Comparison of ENCODE assay signal across 8 mouse cellular contexts in the genomic region with DNA sequence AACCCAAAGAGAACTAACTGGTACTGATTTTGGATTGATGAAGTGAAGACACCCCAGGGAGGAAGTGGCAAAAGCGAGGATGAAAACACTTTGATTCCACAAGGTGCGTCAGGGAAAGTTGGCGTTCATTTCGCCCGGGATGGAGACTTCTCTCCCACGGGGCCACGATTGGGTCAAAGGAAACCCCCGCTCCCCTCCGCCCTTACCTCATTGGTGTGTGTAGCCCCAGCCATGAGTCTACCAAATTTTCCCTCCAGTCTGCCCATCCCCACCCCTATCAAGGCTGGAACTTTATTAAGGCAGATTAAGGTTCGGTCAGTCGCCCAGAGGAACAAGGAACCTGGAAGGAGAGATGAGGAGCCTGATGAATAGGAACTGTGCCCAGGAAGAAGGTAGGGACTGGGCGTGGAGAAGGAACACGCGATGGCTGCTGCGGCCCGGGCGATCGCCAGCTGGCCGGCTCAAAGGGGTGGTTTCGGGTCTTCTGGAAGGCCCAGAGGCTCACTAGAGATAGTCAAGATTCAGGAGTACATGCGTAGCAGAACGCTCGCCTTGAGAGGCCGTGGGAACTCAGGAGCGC. TPM values are rescaled to one million over a fixed set of nuclear protein-coding genes. Genes with fewer than 3 reads are reported as not detected.
DNase-seq lines count a peak whose midpoint lies in the region; ATAC-seq and TF ChIP-seq lines count a peak whose summit lies in the region.

A gene (plus strand): TSS at position 287 of the 580 bp plus-strand sequence.

- no peaks in the 10 kb centered on the region for H3K27me3 ChIP-seq in lung, postnatal 0 days (replicated peaks; ENCODE audit: insufficient read depth, low read length)
- H3K27me3 ChIP-seq in intestine, postnatal 0 days (replicated peaks; ENCODE audit: control insufficient read depth, insufficient read depth, low read length): no peaks in the 10 kb centered on the region
- H3K27me3 ChIP-seq in midbrain, embryonic 10.5 days (ENCODE audit: low read depth, poor library complexity, severe bottlenecking): peaks cover 8% of the 10 kb centered on the region

- peak within 1 kb of the TSS; percentile 66 for H3K4me3 ChIP-seq in lung, postnatal 0 days (ENCODE audit: low read depth, low read length)
- H3K4me3 ChIP-seq in intestine, postnatal 0 days (ENCODE audit: low read depth, low read length): peak within 1 kb of the TSS; percentile 85
- H3K4me3 ChIP-seq in midbrain, embryonic 10.5 days: peak within 1 kb of the TSS; percentile 89

- H3K9me3 ChIP-seq in lung, postnatal 0 days (ENCODE audit: low read length): no peaks in the 10 kb centered on the region
- H3K9me3 ChIP-seq in intestine, postnatal 0 days (ENCODE audit: control insufficient read depth): no peaks in the 10 kb centered on the region
- no peaks in the 10 kb centered on the region for H3K9me3 ChIP-seq in midbrain, embryonic 10.5 days (replicated peaks)

- peak within 1 kb of the TSS; percentile 87 for H3K4me2 ChIP-seq in lung, postnatal 0 days (replicated peaks; ENCODE audit: low read depth, low read length)
- peak within 1 kb of the TSS; percentile 98 for H3K4me2 ChIP-seq in intestine, postnatal 0 days (replicated peaks; ENCODE audit: low read depth)

- peak within 1 kb of the TSS; percentile 76 for H3K27ac ChIP-seq in lung, postnatal 0 days (ENCODE audit: low read length)
- peak within 1 kb of the TSS; percentile 36 for H3K27ac ChIP-seq in intestine, postnatal 0 days (ENCODE audit: low read depth, low read length)
- H3K27ac ChIP-seq in midbrain, embryonic 10.5 days (replicated peaks): peak within 1 kb of the TSS; percentile 95

- H3K36me3 ChIP-seq in lung, postnatal 0 days (ENCODE audit: insufficient read depth, low read length): no peaks in the 10 kb centered on the region
- H3K36me3 ChIP-seq in intestine, postnatal 0 days (ENCODE audit: control insufficient read depth, insufficient read depth): peaks cover 7% of the 10 kb centered on the region; the same call in 1 of the 2 replicates
- H3K36me3 ChIP-seq in midbrain, embryonic 10.5 days: peaks cover 24% of the 10 kb centered on the region

- peaks cover 18% of the 10 kb centered on the region for H3K4me1 ChIP-seq in lung, postnatal 0 days (ENCODE audit: insufficient read depth, low read depth, low read length)
- no peaks in the 10 kb centered on the region; the same call in 1 of the 2 replicates for H3K4me1 ChIP-seq in intestine, postnatal 0 days (replicated peaks; ENCODE audit: control insufficient read depth, insufficient read depth, low read length)
- peaks cover 46% of the 10 kb centered on the region for H3K4me1 ChIP-seq in midbrain, embryonic 10.5 days

- 0 out of 2 replicates have a peak, but pooled peaks have one; percentile 2 for TF ChIP-seq EP300 in lung, postnatal 0 days (IDR thresholded peaks at IDR 0.05)

- peak; percentile 50 for ATAC-seq in lung, postnatal 0 days
- peak; percentile 34 for ATAC-seq in intestine, postnatal 0 days

- no peak for TF ChIP-seq CTCF in lung, postnatal 0 days (IDR thresholded peaks at IDR 0.05)
- no peak for TF ChIP-seq CTCF in intestine, postnatal 0 days (IDR thresholded peaks at IDR 0.05; ENCODE audit: low read depth)

- WGBS in lung, postnatal 0 days: 3% methylated on average over 20 of the region's 25 CpGs
- 6% methylated on average over 25 of the region's 25 CpGs for WGBS in intestine, postnatal 0 days
- 3% methylated on average over 25 of the region's 25 CpGs for WGBS in midbrain, embryonic 10.5 days

- peak within 1 kb of the TSS; percentile 82 for H3K9ac ChIP-seq in lung, postnatal 0 days (replicated peaks; ENCODE audit: low read depth)
- peak within 1 kb of the TSS; percentile 69 for H3K9ac ChIP-seq in intestine, postnatal 0 days (ENCODE audit: low read depth, low read length)

- DNase-seq in lung, postnatal 0 days (ENCODE audit: low spot score): no peak
- no peak for DNase-seq in lung, postnatal 36 days
- DNase-seq in adrenal gland, postnatal 4 days (ENCODE audit: low spot score in 2 of 2): no peak
- DNase-seq in gastrocnemius, postnatal 4 days (ENCODE audit: low spot score in 2 of 2): peak in 1 of 2 experiments; percentile 19
- no peak for DNase-seq in midbrain, embryonic 10.5 days (ENCODE audit: low spot score)
- peak; percentile 46 for DNase-seq in thymus, postnatal 4 days
- no peak for DNase-seq in ovary, postnatal 10 days (ENCODE audit: low spot score)

RNA-seq across cellular contexts. Expression of the gene that starts here (rescaled TPM):
- 12.1 and 13.1 TPM in 2 replicates for polyA plus RNA-seq in lung, postnatal 0 days (2015; fragmentation: Nextera tagmentation; extraction: Ambion mirVana)
- total RNA-seq in adrenal gland, postnatal 4 days (2021): 10 to 100 TPM; 44.7 to 47.5 TPM
- 10 to 100 TPM; 78.7 to 86.6 TPM for total RNA-seq in gastrocnemius, postnatal 4 days (2021)
- 3.5 and 3.8 TPM in 2 replicates for polyA plus RNA-seq in intestine, postnatal 0 days (2015; fragmentation: Nextera tagmentation; extraction: Ambion mirVana)
- polyA plus RNA-seq in midbrain, embryonic 10.5 days (2016; fragmentation: Nextera tagmentation; extraction: Ambion mirVana): 11.4 and 12.1 TPM in 2 replicates

Comparison
In these comparisons a context has a peak if more than half of its experiments do, and no peak if none do; other contexts are left out.
1. H3K27ac ChIP-seq: peak in every context shown above with its lines; median percentile 95 in midbrain, embryonic 10.5 days; 76 in lung, postnatal 0 days; 36 in intestine, postnatal 0 days.